Mouse (Mus musculus): ENCODE results near the gene Rbfox1. TPM values are rescaled to one million over a fixed set of nuclear protein-coding genes. Genes with fewer than 3 reads are reported as not detected.

Gene Rbfox1
- total RNA-seq, 2 experiments from 2014 or later = 381 to 430 TPM

GRCm38 (mm10) chr16:7158856-7159826 lies 1274.0 kb downstream of the Rbfox1 start:
- DNase-seq (ENCODE audit: extremely low spot score in 1 of 2, low spot score in 1 of 2) = no peak

GRCm38 (mm10) chr16:7159827-7160217 lies 1274.7 kb downstream of the Rbfox1 start:
- DNase-seq (ENCODE audit: extremely low spot score in 1 of 2, low spot score in 1 of 2) = no peak

GRCm38 (mm10) chr16:7162168-7162567 lies 1277.0 kb downstream of the Rbfox1 start:
- DNase-seq (ENCODE audit: extremely low spot score in 1 of 2, low spot score in 1 of 2) = no peak

GRCm38 (mm10) chr16:7163688-7164087 lies 1278.5 kb downstream of the Rbfox1 start:
- DNase-seq (ENCODE audit: extremely low spot score in 1 of 2, low spot score in 1 of 2) = no peak

- no peak for DNase-seq (ENCODE audit: extremely low spot score in 1 of 2, low spot score in 1 of 2)
These were observed 1279.1 kb downstream of the Rbfox1 start for GRCm38 (mm10) chr16:7164153-7164737.

- DNase-seq (ENCODE audit: extremely low spot score in 1 of 2, low spot score in 1 of 2) = no peak
These were observed 1290.8 kb downstream of the Rbfox1 start for GRCm38 (mm10) chr16:7175960-7176359.

- DNase-seq (ENCODE audit: extremely low spot score in 1 of 2, low spot score in 1 of 2) = peak in 1 of 2 experiments; percentile 42
These were observed 1302.6 kb downstream of the Rbfox1 start for GRCm38 (mm10) chr16:7187788-7188187.

GRCm38 (mm10) chr16:7193535-7193934 lies 1308.4 kb downstream of the Rbfox1 start:
- no peak for DNase-seq (ENCODE audit: extremely low spot score in 1 of 2, low spot score in 1 of 2)

- no peak for DNase-seq (ENCODE audit: extremely low spot score in 1 of 2, low spot score in 1 of 2)
These were observed 1312.8 kb downstream of the Rbfox1 start for GRCm38 (mm10) chr16:7197953-7198352.

GRCm38 (mm10) chr16:7200239-7200638 lies 1315.1 kb downstream of the Rbfox1 start:
- no peak for DNase-seq (ENCODE audit: extremely low spot score in 1 of 2, low spot score in 1 of 2)

- no peak for DNase-seq (ENCODE audit: extremely low spot score in 1 of 2, low spot score in 1 of 2)
These were observed 1316.7 kb downstream of the Rbfox1 start for GRCm38 (mm10) chr16:7201816-7202215.

GRCm38 (mm10) chr16:7206116-7206900 lies 1321.2 kb downstream of the Rbfox1 start:
- no peak for DNase-seq (ENCODE audit: extremely low spot score in 1 of 2, low spot score in 1 of 2)

- no peak for DNase-seq (ENCODE audit: extremely low spot score in 1 of 2, low spot score in 1 of 2)
These were observed 1322.4 kb downstream of the Rbfox1 start for GRCm38 (mm10) chr16:7207599-7207998.

GRCm38 (mm10) chr16:7212756-7213155 lies 1327.6 kb downstream of the Rbfox1 start:
- DNase-seq (ENCODE audit: extremely low spot score in 1 of 2, low spot score in 1 of 2) = no peak

GRCm38 (mm10) chr16:7223265-7223664 lies 1338.1 kb downstream of the Rbfox1 start:
- no peak for DNase-seq (ENCODE audit: extremely low spot score in 1 of 2, low spot score in 1 of 2)

- peak; percentile 29 to 59 for DNase-seq (ENCODE audit: extremely low spot score in 1 of 2, low spot score in 1 of 2)
These were observed 1340.8 kb downstream of the Rbfox1 start for GRCm38 (mm10) chr16:7226000-7226399.

- no peak for DNase-seq (ENCODE audit: extremely low spot score in 1 of 2, low spot score in 1 of 2)
These were observed 1343.1 kb downstream of the Rbfox1 start for GRCm38 (mm10) chr16:7228246-7228645.

- DNase-seq (ENCODE audit: extremely low spot score in 1 of 2, low spot score in 1 of 2) = no peak
These were observed 1344.1 kb downstream of the Rbfox1 start for GRCm38 (mm10) chr16:7229232-7229631.

- DNase-seq (ENCODE audit: extremely low spot score in 1 of 2, low spot score in 1 of 2) = no peak
These were observed 1356.5 kb downstream of the Rbfox1 start for GRCm38 (mm10) chr16:7241627-7242026.

GRCm38 (mm10) chr16:7242501-7242900 lies 1357.3 kb downstream of the Rbfox1 start:
- no peak for DNase-seq (ENCODE audit: extremely low spot score in 1 of 2, low spot score in 1 of 2)

- no peak for DNase-seq (ENCODE audit: extremely low spot score in 1 of 2, low spot score in 1 of 2)
These were observed 1359.2 kb downstream of the Rbfox1 start for GRCm38 (mm10) chr16:7244382-7244781.
